In genomic region chr3:35574402-35574801, GRCm38 (mm10) we compare ENCODE assay signal across 8 mouse cellular contexts.
DNase-seq lines count a peak whose midpoint lies in the region; ATAC-seq and TF ChIP-seq lines count a peak whose summit lies in the region.

No protein-coding gene starts in this region.

- no peak for TF ChIP-seq POLR2A in kidney, adult 2 months (IDR thresholded peaks at IDR 0.05; ENCODE audit: low read depth, low read length)

- peak; percentile 35; the same call in 1 of the 2 replicates for TF ChIP-seq CTCF in kidney, adult 2 months (conservative IDR thresholded peaks at IDR 0.05; ENCODE audit: insufficient read depth, insufficient read length, low read depth, low read length)
- TF ChIP-seq CTCF in hindbrain, postnatal 0 days (IDR thresholded peaks at IDR 0.05; ENCODE audit: low read depth), result peak; percentile 93

- ATAC-seq in kidney, embryonic 15.5 days (replicated peaks; ENCODE audit: low FRiP score), result no peak
- ATAC-seq in hindbrain, postnatal 0 days, result peak; percentile 88
- ATAC-seq in midbrain, embryonic 12.5 days (ENCODE audit: low FRiP score, low read depth), result peak; percentile 6; the same call in 1 of the 2 replicates

- H3K9ac ChIP-seq in kidney, embryonic 15.5 days, result no peak overlapping the region
- H3K9ac ChIP-seq in hindbrain, postnatal 0 days (replicated peaks; ENCODE audit: low read length), result no peak overlapping the region
- no peak overlapping the region for H3K9ac ChIP-seq in midbrain, embryonic 12.5 days (replicated peaks)

- no peaks in the 10 kb centered on the region for H3K4me1 ChIP-seq in kidney, adult 2 months (ENCODE audit: control insufficient read depth, insufficient read depth, low read length)
- no peaks in the 10 kb centered on the region for H3K4me1 ChIP-seq in kidney, embryonic 15.5 days
- no peaks in the 10 kb centered on the region for H3K4me1 ChIP-seq in embryonic facial prominence, embryonic 10.5 days
- H3K4me1 ChIP-seq in hindbrain, postnatal 0 days (ENCODE audit: insufficient read depth, low read length), result no peaks in the 10 kb centered on the region
- H3K4me1 ChIP-seq in midbrain, embryonic 12.5 days, result no peaks in the 10 kb centered on the region

- 13% methylated on average over 10 of the region's 10 CpGs for WGBS in kidney, adult 2 months
- 18% methylated on average over 10 of the region's 10 CpGs for WGBS in kidney, embryonic 15.5 days
- 17% methylated on average over 10 of the region's 10 CpGs for WGBS in embryonic facial prominence, embryonic 10.5 days
- WGBS in hindbrain, postnatal 0 days, result 10% methylated on average over 10 of the region's 10 CpGs
- 21% methylated on average over 10 of the region's 10 CpGs for WGBS in midbrain, embryonic 12.5 days

- H3K27me3 ChIP-seq in kidney, adult 2 months (replicated peaks; ENCODE audit: control insufficient read depth, insufficient read depth, low read length), result no peaks in the 10 kb centered on the region
- no peaks in the 10 kb centered on the region for H3K27me3 ChIP-seq in kidney, embryonic 15.5 days
- H3K27me3 ChIP-seq in embryonic facial prominence, embryonic 10.5 days (replicated peaks; ENCODE audit: low read depth, poor library complexity, severe bottlenecking), result no peaks in the 10 kb centered on the region
- no peaks in the 10 kb centered on the region for H3K27me3 ChIP-seq in hindbrain, postnatal 0 days (ENCODE audit: insufficient read depth, low read length)
- no peaks in the 10 kb centered on the region for H3K27me3 ChIP-seq in midbrain, embryonic 12.5 days

- H3K36me3 ChIP-seq in kidney, adult 2 months (ENCODE audit: control insufficient read depth, insufficient read depth, low read length), result no peaks in the 10 kb centered on the region
- H3K36me3 ChIP-seq in kidney, embryonic 15.5 days, result no peaks in the 10 kb centered on the region
- no peaks in the 10 kb centered on the region for H3K36me3 ChIP-seq in embryonic facial prominence, embryonic 10.5 days (replicated peaks)
- no peaks in the 10 kb centered on the region for H3K36me3 ChIP-seq in hindbrain, postnatal 0 days (ENCODE audit: insufficient read depth, low read length)
- H3K36me3 ChIP-seq in midbrain, embryonic 12.5 days, result no peaks in the 10 kb centered on the region

- no peak overlapping the region for H3K4me3 ChIP-seq in kidney, adult 2 months (ENCODE audit: insufficient read depth, low read depth, low read length)
- H3K4me3 ChIP-seq in kidney, embryonic 15.5 days (replicated peaks), result no peak overlapping the region
- H3K4me3 ChIP-seq in embryonic facial prominence, embryonic 10.5 days, result no peak overlapping the region
- H3K4me3 ChIP-seq in hindbrain, postnatal 0 days (ENCODE audit: low read length), result no peak overlapping the region
- H3K4me3 ChIP-seq in midbrain, embryonic 12.5 days, result no peak overlapping the region

- no peak overlapping the region for H3K27ac ChIP-seq in kidney, adult 2 months (ENCODE audit: insufficient read depth, low read depth, low read length)
- no peak overlapping the region for H3K27ac ChIP-seq in kidney, embryonic 15.5 days
- no peak overlapping the region for H3K27ac ChIP-seq in embryonic facial prominence, embryonic 10.5 days (replicated peaks)
- no peak overlapping the region for H3K27ac ChIP-seq in hindbrain, postnatal 0 days
- H3K27ac ChIP-seq in midbrain, embryonic 12.5 days (replicated peaks), result no peak overlapping the region

- DNase-seq in kidney, adult 2 months, result no peak
- peak; percentile 21 for DNase-seq in MEL-GATA-1-ER (ENCODE audit: extremely low read depth, low read depth)
- peak; percentile 74 for DNase-seq in embryonic facial prominence, embryonic 10.5 days (ENCODE audit: low spot score)
- peak; percentile 85 for DNase-seq in hindbrain, postnatal 0 days (ENCODE audit: low spot score)
- peak; percentile 67 for DNase-seq in testis, postnatal 10 days (ENCODE audit: low spot score)
- no peak for DNase-seq in thymus, adult 18-20 months

- no peak overlapping the region for H3K4me2 ChIP-seq in kidney, embryonic 15.5 days
- no peak overlapping the region for H3K4me2 ChIP-seq in hindbrain, postnatal 0 days (ENCODE audit: low read depth, low read length)
- no peak overlapping the region for H3K4me2 ChIP-seq in midbrain, embryonic 12.5 days (replicated peaks)

- H3K9me3 ChIP-seq in kidney, embryonic 15.5 days (replicated peaks), result no peaks in the 10 kb centered on the region
- H3K9me3 ChIP-seq in embryonic facial prominence, embryonic 10.5 days, result no peaks in the 10 kb centered on the region
- no peaks in the 10 kb centered on the region for H3K9me3 ChIP-seq in hindbrain, postnatal 0 days (ENCODE audit: low read length)
- H3K9me3 ChIP-seq in midbrain, embryonic 12.5 days, result no peaks in the 10 kb centered on the region

Comparison
In these comparisons a context has a peak if more than half of its experiments do, and no peak if none do; other contexts are left out.
1. DNase-seq: peak in MEL-GATA-1-ER (single experiment), embryonic facial prominence, embryonic 10.5 days (single experiment), hindbrain, postnatal 0 days (single experiment) and testis, postnatal 10 days (single experiment); none in kidney, adult 2 months (single experiment) and thymus, adult 18-20 months (0 of 2).